7 mouse cellular contexts compared by ENCODE assay signal in the genomic region with DNA sequence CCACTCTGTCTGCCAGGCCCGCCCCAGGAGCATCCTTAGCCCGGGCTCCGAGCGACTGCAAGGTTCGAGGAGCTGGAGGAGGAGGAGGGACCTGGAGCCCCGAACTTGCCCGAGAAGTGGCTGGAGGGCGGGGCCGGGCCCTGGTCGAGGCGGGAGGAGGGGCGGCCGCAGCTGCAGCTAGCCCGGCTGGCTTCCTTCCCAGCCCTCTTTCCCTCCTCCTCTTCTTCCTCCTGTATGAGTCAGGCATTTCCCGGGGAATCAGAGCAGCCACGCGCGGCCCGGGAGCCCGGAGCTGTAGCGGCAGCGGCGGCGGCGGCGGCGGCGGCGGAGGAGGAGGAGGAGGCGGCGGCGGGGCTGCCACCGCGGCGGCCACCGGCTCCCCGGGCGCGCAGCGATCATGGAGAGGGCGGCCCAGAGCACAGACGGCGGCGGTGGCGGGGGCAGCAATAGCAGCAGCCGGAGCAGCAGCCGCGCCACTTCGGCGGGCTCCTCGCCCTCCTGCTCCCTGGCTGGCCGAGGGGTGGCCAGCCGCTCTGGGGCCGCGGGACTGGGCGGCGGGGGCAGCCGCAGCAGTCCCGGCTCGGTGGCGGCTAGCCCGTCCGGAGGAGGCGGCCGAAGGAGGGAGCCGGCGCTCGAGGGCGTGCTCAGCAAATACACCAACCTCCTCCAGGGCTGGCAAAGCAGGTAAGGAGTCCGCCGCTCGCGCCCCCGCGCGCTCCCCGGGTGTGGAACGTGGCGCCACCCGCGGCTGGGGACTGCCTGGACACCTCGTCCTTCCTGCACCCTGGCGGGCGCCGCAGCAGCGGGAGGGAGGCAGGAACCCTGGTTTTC. TPM values are rescaled to one million over a fixed set of nuclear protein-coding genes. Genes with fewer than 3 reads are reported as not detected.
DNase-seq lines count a peak whose midpoint lies in the region; ATAC-seq and TF ChIP-seq lines count a peak whose summit lies in the region.

A gene (plus strand): TSS at position 289 of the 831 bp plus-strand sequence.

- no peaks in the 10 kb centered on the region for H3K4me1 ChIP-seq in embryonic facial prominence, embryonic 11.5 days (ENCODE audit: control insufficient read depth, insufficient read depth, low read length)
- H3K4me1 ChIP-seq in midbrain, embryonic 10.5 days, result peaks cover 25% of the 10 kb centered on the region
- H3K4me1 ChIP-seq in small intestine, adult 2 months (ENCODE audit: control insufficient read depth, insufficient read depth, insufficient read length, low read length), result peaks cover 7% of the 10 kb centered on the region

- peaks cover 2% of the 10 kb centered on the region; the same call in 1 of the 2 replicates for H3K27me3 ChIP-seq in embryonic facial prominence, embryonic 11.5 days (ENCODE audit: control insufficient read depth, insufficient read depth, low read length)
- H3K27me3 ChIP-seq in midbrain, embryonic 10.5 days (ENCODE audit: low read depth, poor library complexity, severe bottlenecking), result peaks cover 50% of the 10 kb centered on the region
- no peaks in the 10 kb centered on the region for H3K27me3 ChIP-seq in small intestine, adult 2 months (ENCODE audit: control insufficient read depth, insufficient read depth, low read length)

- no peaks in the 10 kb centered on the region for H3K36me3 ChIP-seq in embryonic facial prominence, embryonic 11.5 days (replicated peaks; ENCODE audit: control insufficient read depth, insufficient read depth, low read depth, low read length)
- H3K36me3 ChIP-seq in midbrain, embryonic 10.5 days, result no peaks in the 10 kb centered on the region
- no peaks in the 10 kb centered on the region for H3K36me3 ChIP-seq in small intestine, adult 2 months (ENCODE audit: control insufficient read depth, insufficient read depth, low read length)

- H3K27ac ChIP-seq in embryonic facial prominence, embryonic 11.5 days (replicated peaks; ENCODE audit: low read depth, low read length), result 0 out of 2 replicates have a peak within 1 kb of the TSS, but pooled peaks have one; percentile 35
- peak within 1 kb of the TSS; percentile 91 for H3K27ac ChIP-seq in midbrain, embryonic 10.5 days (replicated peaks)
- peak within 1 kb of the TSS; percentile 80 for H3K27ac ChIP-seq in small intestine, adult 2 months (ENCODE audit: insufficient read depth, low read depth, low read length)

- peak; percentile 83 for ATAC-seq in embryonic facial prominence, embryonic 11.5 days (replicated peaks; ENCODE audit: insufficient number of reproducible peaks, low FRiP score, low TSS enrichment, low read depth)

- under 1% methylated on average over 57 of the region's 86 CpGs for WGBS in embryonic facial prominence, embryonic 11.5 days
- under 1% methylated on average over 75 of the region's 86 CpGs for WGBS in midbrain, embryonic 10.5 days
- under 1% methylated on average over 79 of the region's 86 CpGs for WGBS in small intestine, adult 2 months

- H3K4me2 ChIP-seq in embryonic facial prominence, embryonic 11.5 days (ENCODE audit: low read depth, low read length), result peak within 1 kb of the TSS; percentile 94

- H3K4me3 ChIP-seq in embryonic facial prominence, embryonic 11.5 days (ENCODE audit: low read depth, low read length), result peak within 1 kb of the TSS; percentile 78
- peak within 1 kb of the TSS; percentile 83 for H3K4me3 ChIP-seq in midbrain, embryonic 10.5 days
- peak within 1 kb of the TSS; percentile 97 for H3K4me3 ChIP-seq in small intestine, adult 2 months (ENCODE audit: low read depth, low read length)

- H3K9me3 ChIP-seq in embryonic facial prominence, embryonic 11.5 days (replicated peaks; ENCODE audit: control insufficient read depth, low read length), result no peaks in the 10 kb centered on the region
- no peaks in the 10 kb centered on the region for H3K9me3 ChIP-seq in midbrain, embryonic 10.5 days (replicated peaks)

- DNase-seq in adrenal gland, postnatal 25 days, result peak; percentile 86
- peak; percentile 80 for DNase-seq in embryonic facial prominence, embryonic 11.5 days (ENCODE audit: low spot score)
- peak; percentile 99 for DNase-seq in heart, adult 11 months
- peak; percentile 90 for DNase-seq in kidney, adult 11 months
- peak; percentile 88 for DNase-seq in left cerebral cortex, postnatal 4 days
- DNase-seq in midbrain, embryonic 10.5 days (ENCODE audit: low spot score), result peak; percentile 81

- intact Hi-C loops in left cerebral cortex, postnatal 4 days (cut with DNase I), result loop anchor here (5.0 kb wide), 1 partner anchor 46 kb away; a partner anchor contains a TSS

- TF ChIP-seq POLR2A in small intestine, adult 2 months (IDR thresholded peaks at IDR 0.05; ENCODE audit: low read depth, low read length), result peak; percentile 16; the same call in 1 of the 2 replicates

- peak; percentile 18; the same call in 1 of the 2 replicates for TF ChIP-seq CTCF in small intestine, adult 2 months (IDR thresholded peaks at IDR 0.05; ENCODE audit: extremely low read depth, insufficient read length, insufficient replicate concordance, low read depth, low read length)

- H3K9ac ChIP-seq in embryonic facial prominence, embryonic 11.5 days (replicated peaks; ENCODE audit: low read length), result peak within 1 kb of the TSS; percentile 79

RNA-seq across cellular contexts. Expression of the gene that starts here (rescaled TPM):
- total RNA-seq in adrenal gland, postnatal 25 days (2021), result 5.3 and 7.7 TPM in 2 replicates
- 0.90 and 0.92 TPM in 2 replicates for polyA plus RNA-seq in embryonic facial prominence, embryonic 11.5 days (2014; fragmentation: Nextera tagmentation; extraction: Ambion mirVana)
- 10 to 100 TPM; 41.1 to 42.8 TPM for total RNA-seq in left cerebral cortex, postnatal 4 days (2021)
- 0.97 and 1.5 TPM in 2 replicates for polyA plus RNA-seq in midbrain, embryonic 10.5 days (2016; fragmentation: Nextera tagmentation; extraction: Ambion mirVana)
- 9.1 and 27.5 TPM in 2 replicates for polyA plus RNA-seq in small intestine, adult 2 months (2012; rRNA removed)

Comparison
In these comparisons a context has a peak if more than half of its experiments do, and no peak if none do; other contexts are left out.
1. Peak in every context shown above with its lines: DNase-seq, ATAC-seq, H3K4me3 ChIP-seq and H3K27ac ChIP-seq.
2. Peak in DNase-seq, ATAC-seq, H3K4me3 ChIP-seq, H3K27ac ChIP-seq, H3K9ac ChIP-seq and H3K4me2 ChIP-seq in embryonic facial prominence, embryonic 11.5 days; RNA of the gene not detected or under 1 TPM.
3. H3K27ac ChIP-seq: peak in every context shown above with its lines; median percentile 91 in midbrain, embryonic 10.5 days; 80 in small intestine, adult 2 months; 35 in embryonic facial prominence, embryonic 11.5 days.